Mouse (Mus musculus) bone marrow macrophage, adult 2 months (primary cell): ENCODE results near the gene Brd2.

Experiments
- CTCF ChIP-seq: IDR thresholded peaks from 2 replicates; pipeline ENCODE4 v1.5.1; 2012; ENCODE audit warnings: low read depth, mild to moderate bottlenecking, low read length, moderate library complexity
- POLR2A ChIP-seq: IDR thresholded peaks from 2 replicates; pipeline ENCODE4 v1.6.1; 2012; ENCODE audit warnings: mild to moderate bottlenecking, low read depth, low read length, borderline replicate concordance

DNA sequence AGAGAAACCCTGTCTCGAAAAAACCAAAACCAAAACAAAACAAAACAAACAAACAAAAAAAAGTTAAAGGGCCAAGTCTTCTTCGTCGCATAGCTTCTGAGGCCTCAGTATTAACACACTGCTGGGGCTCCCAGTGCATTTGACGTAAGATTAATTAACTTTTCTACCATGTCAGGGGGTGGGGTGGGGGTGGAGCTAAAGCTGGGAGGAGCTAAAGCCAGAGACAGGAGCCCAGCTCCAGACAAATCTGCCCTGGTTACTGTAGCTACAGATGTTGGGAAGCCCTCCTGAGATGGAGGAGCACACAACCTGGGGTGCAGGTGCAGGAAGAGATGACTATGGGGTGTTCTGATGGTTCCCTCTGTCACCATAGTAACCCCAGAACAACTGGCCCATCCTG is 44.3 kb downstream of the Brd2 start:
- TF ChIP-seq POLR2A (no peak), CTCF (no peak)
